Mouse (Mus musculus): ENCODE data around the gene Nkd1. TPM values are rescaled to one million over a fixed set of nuclear protein-coding genes. Genes with fewer than 3 reads are reported as not detected.

Nkd1 gene
- polyA plus RNA-seq, 1 experiment from 2014 or later = 57.4 TPM

DNA sequence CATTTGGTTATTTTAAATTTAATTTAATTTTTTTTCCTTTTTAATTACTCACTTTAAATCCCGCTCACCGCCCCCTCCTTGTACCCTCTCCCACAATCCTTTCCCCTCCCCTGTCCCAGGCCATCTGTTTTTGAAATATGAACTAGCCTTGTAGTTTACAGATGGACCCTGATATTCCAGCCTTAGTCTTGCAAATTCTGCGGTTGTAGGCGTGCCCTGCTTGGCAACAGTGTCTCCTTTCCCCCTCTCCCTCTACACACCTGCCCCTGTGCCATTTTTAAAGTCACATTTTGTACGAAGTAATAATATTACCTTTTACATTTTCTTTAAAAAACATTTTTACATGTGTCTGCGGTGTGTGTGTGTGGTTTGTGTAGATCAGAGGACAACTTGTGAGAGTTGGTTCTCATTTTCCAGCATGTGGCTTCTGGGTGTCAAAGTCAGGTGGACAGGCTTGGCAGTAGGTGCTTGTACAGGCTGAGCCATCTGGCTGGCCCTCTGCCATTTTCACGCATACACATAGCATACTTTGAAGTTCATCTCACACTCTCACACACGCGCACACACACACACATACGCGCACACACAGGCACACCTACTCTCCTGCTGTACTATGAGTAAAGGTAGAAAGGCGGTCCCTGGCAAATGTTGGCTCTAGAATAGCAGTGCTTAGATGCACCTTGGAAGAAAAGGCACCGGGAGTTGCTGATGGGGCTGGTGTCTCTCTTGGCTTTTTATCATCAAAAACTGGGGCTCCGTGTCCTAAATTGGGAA lies 107.0 kb downstream of the Nkd1 start:
- no peak for ATAC-seq (ENCODE audit: low FRiP score, low TSS enrichment)
- no peaks in the 10 kb centered on the region for H3K36me3 ChIP-seq (ENCODE audit: control insufficient read depth, insufficient read depth, low read length)

DNA sequence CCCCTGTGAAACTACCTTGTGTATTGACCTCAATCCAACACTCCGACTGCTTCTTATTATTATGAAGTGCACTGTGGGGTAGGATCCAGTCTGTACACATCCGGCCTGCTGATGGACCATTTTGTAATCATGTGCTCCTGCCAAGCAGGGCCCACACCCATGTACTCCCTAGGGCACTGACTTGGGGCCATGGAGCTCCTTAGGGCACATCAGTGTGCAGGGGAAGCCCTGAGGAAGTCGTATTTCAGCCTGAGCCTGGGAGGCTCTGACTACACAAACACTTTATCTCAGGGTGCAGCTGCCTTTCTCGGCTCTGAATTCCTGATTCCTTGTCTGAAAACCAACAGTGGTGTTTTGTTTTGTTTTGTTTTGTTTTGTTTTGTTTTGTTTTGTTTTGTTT lies 109.1 kb downstream of the Nkd1 start:
- Histone ChIP-seq H3K4me2 (replicated peaks; ENCODE audit: low read depth) (no peak overlapping the region), H3K27ac (replicated peaks) (no peak overlapping the region), H3K9me3 (ENCODE audit: control insufficient read depth, low read length) (no peaks in the 10 kb centered on the region), H3K9ac (ENCODE audit: low read length) (no peak overlapping the region), H3K4me1 (replicated peaks; ENCODE audit: control insufficient read depth, insufficient read depth) (0 out of 2 replicates have a peak, but pooled peaks cover 3% of the 10 kb centered on the region), H3K27me3 (ENCODE audit: control insufficient read depth, insufficient read depth, low read length) (no peaks in the 10 kb centered on the region), H3K4me3 (ENCODE audit: low read depth, low read length) (no peak overlapping the region), H3K36me3 (ENCODE audit: control insufficient read depth, insufficient read depth, low read length) (no peaks in the 10 kb centered on the region)
- DNase-seq (ENCODE audit: low spot score) = no peak
- 74% methylated on average over 4 of the region's 4 CpGs for WGBS
- TF ChIP-seq CTCF (IDR thresholded peaks at IDR 0.05; ENCODE audit: low read depth) (no peak), EP300 (optimal IDR thresholded peaks at IDR 0.05) (no peak)
- ATAC-seq (ENCODE audit: low FRiP score, low TSS enrichment) = no peak

More for the DNA sequence above, 107.0 kb downstream of the Nkd1 start:
- H3K27me3 ChIP-seq (ENCODE audit: control insufficient read depth, insufficient read depth, low read length) = no peaks in the 10 kb centered on the region
- H3K4me3 ChIP-seq (ENCODE audit: low read depth, low read length) = peak overlapping the region; percentile 42
- peak overlapping the region; percentile 78 for H3K4me2 ChIP-seq (replicated peaks; ENCODE audit: low read depth)
- peak overlapping the region; percentile 71; the same call in 1 of the 2 replicates for H3K9ac ChIP-seq (ENCODE audit: low read length)
- H3K9me3 ChIP-seq (ENCODE audit: control insufficient read depth, low read length) = no peaks in the 10 kb centered on the region
- WGBS = 61% methylated on average over 14 of the region's 14 CpGs
- DNase-seq (ENCODE audit: low spot score) = no peak
- 0 out of 2 replicates have a peak, but pooled peaks cover 3% of the 10 kb centered on the region for H3K4me1 ChIP-seq (replicated peaks; ENCODE audit: control insufficient read depth, insufficient read depth)
- no peak for TF ChIP-seq EP300 (optimal IDR thresholded peaks at IDR 0.05)
- no peak for TF ChIP-seq CTCF (IDR thresholded peaks at IDR 0.05; ENCODE audit: low read depth)
- no peak overlapping the region for H3K27ac ChIP-seq (replicated peaks)

DNA sequence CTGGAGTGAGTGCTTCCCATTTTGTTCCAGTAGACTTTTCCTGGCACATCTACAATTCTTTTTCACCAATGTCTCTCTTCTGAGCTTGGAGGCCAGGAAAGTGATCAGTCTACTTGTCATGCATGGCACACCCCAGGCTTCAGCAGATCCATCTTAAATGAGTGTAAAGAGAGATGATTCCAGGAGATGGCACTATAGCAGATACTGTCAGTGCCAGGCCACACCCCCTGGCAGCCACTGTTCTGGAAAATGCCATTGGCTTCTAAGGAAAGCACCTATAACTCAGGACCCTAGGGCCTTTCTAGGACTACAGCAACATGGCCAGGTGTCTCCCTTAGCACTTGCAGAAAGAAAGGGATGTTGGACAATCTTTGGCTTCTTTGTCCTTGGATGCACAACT lies 109.9 kb downstream of the Nkd1 start:
- Histone ChIP-seq H3K4me2 (replicated peaks; ENCODE audit: low read depth) (no peak overlapping the region), H3K4me3 (ENCODE audit: low read depth, low read length) (no peak overlapping the region), H3K4me1 (replicated peaks; ENCODE audit: control insufficient read depth, insufficient read depth) (0 out of 2 replicates have a peak, but pooled peaks cover 3% of the 10 kb centered on the region), H3K36me3 (ENCODE audit: control insufficient read depth, insufficient read depth, low read length) (no peaks in the 10 kb centered on the region), H3K9me3 (ENCODE audit: control insufficient read depth, low read length) (no peaks in the 10 kb centered on the region), H3K27ac (replicated peaks) (no peak overlapping the region), H3K27me3 (ENCODE audit: control insufficient read depth, insufficient read depth, low read length) (no peaks in the 10 kb centered on the region), H3K9ac (ENCODE audit: low read length) (no peak overlapping the region)
- TF ChIP-seq EP300 (optimal IDR thresholded peaks at IDR 0.05) (no peak), CTCF (IDR thresholded peaks at IDR 0.05; ENCODE audit: low read depth) (peak; percentile 53)
- DNase-seq (ENCODE audit: low spot score) (no peak), ATAC-seq (ENCODE audit: low FRiP score, low TSS enrichment) (no peak)

DNA sequence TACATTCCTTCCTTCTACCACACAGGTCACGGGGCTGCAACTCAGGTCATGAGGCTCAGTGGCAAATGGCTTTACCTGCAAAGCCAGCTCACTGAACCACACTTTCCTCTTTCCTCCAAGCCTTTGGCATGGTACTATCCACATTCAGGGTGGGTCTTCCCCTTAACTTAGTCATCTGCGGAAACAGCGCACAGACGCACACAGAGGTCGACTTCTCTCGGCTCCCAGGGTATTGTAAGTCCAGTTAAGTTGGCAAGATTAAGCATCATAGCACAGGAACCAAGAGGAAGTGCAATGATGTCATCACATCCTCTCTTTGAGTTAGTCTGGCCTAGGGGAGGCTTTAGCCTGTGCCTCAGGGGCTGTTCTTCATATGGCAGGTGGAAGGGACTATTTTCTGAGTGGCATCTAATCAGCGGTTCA lies 112.2 kb downstream of the Nkd1 start:
- H3K9ac ChIP-seq (ENCODE audit: low read length) = no peak overlapping the region
- no peaks in the 10 kb centered on the region for H3K27me3 ChIP-seq (ENCODE audit: control insufficient read depth, insufficient read depth, low read length)
- TF ChIP-seq CTCF (IDR thresholded peaks at IDR 0.05; ENCODE audit: low read depth) (no peak), EP300 (optimal IDR thresholded peaks at IDR 0.05) (no peak)
- no peaks in the 10 kb centered on the region for H3K9me3 ChIP-seq (ENCODE audit: control insufficient read depth, low read length)
- H3K4me3 ChIP-seq (ENCODE audit: low read depth, low read length) = no peak overlapping the region
- ATAC-seq (ENCODE audit: low FRiP score, low TSS enrichment) = 0 out of 2 replicates have a peak, but pooled peaks have one; percentile 30
- H3K4me2 ChIP-seq (replicated peaks; ENCODE audit: low read depth) = no peak overlapping the region
- DNase-seq (ENCODE audit: low spot score) = no peak
- H3K4me1 ChIP-seq (replicated peaks; ENCODE audit: control insufficient read depth, insufficient read depth) = no peaks in the 10 kb centered on the region
- WGBS = 76% methylated on average over 7 of the region's 7 CpGs
- H3K36me3 ChIP-seq (ENCODE audit: control insufficient read depth, insufficient read depth, low read length) = no peaks in the 10 kb centered on the region
- no peak overlapping the region for H3K27ac ChIP-seq (replicated peaks)

DNA sequence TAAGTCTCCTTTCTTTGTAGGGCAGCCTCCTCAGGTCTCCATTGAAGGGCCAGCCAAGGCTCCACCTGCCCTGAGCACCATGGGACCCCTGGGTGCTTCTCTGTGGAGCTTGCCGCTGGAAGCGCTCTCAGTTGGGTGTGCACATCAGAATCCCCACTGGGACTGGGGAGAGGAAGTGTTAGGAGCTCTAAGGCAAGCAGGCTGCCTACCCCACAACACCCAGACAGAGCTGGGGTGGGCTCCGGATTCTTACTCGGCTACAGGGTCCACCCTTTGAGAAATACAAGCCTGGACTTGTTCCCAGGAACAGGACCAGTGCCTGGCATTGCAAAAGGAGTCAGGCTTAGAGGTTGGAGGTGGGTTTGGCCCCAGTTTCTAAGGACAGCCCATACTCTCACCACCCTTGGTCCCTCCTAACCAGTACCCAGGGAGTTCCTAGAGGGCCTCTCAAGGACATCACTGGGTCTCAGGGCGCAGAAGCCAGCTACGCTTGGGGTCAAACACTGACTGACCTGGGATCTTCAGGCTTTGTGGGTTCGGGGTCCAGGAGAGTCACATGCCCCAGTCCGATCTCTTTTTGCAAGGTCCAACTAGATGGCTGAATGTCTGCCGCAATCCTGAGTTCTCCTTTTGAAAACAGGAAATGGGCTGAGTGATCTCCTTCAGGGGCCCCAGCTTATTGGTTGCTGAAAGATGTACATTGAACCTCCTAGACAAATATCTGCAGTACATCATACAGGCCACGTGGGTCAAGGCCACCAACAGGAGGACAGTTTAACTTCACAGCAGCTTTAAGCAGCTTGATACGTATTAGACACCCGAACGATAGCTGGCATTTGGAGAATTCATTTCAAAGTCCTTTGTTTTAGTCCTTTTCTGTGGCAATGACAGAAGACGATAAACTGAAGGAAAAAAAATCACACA lies 114.6 kb downstream of the Nkd1 start, which contains the start of gene Snx20:
TSS of gene Snx20 (minus strand) at position 655 of the 924 bp plus-strand sequence.
- H3K9me3 ChIP-seq (ENCODE audit: control insufficient read depth, low read length) = no peaks in the 10 kb centered on the region
- H3K4me3 ChIP-seq (ENCODE audit: low read depth, low read length) = peak within 1 kb of the TSS; percentile 12; the same call in 1 of the 2 replicates
- no peak for TF ChIP-seq CTCF (IDR thresholded peaks at IDR 0.05; ENCODE audit: low read depth)
- TF ChIP-seq EP300 (optimal IDR thresholded peaks at IDR 0.05) = no peak
- ATAC-seq (ENCODE audit: low FRiP score, low TSS enrichment) (no peak), DNase-seq (ENCODE audit: low spot score) (no peak)
- H3K27ac ChIP-seq (replicated peaks) = no peak within 1 kb of the TSS
- no peaks in the 10 kb centered on the region for H3K4me1 ChIP-seq (replicated peaks; ENCODE audit: control insufficient read depth, insufficient read depth)
- 68% methylated on average over 14 of the region's 14 CpGs for WGBS
- H3K4me2 ChIP-seq (replicated peaks; ENCODE audit: low read depth) = peak within 1 kb of the TSS; percentile 8; the same call in 1 of the 2 replicates
- H3K27me3 ChIP-seq (ENCODE audit: control insufficient read depth, insufficient read depth, low read length) = no peaks in the 10 kb centered on the region
- H3K9ac ChIP-seq (ENCODE audit: low read length) = no peak within 1 kb of the TSS
- no peaks in the 10 kb centered on the region for H3K36me3 ChIP-seq (ENCODE audit: control insufficient read depth, insufficient read depth, low read length)
